In genomic region chr2:172627353-172628306, GRCm38 (mm10) we compare ENCODE assay signal across 22 mouse cellular contexts.
DNase-seq lines count a peak whose midpoint lies in the region; ATAC-seq and TF ChIP-seq lines count a peak whose summit lies in the region.
"Had no signal": no experiment of that assay in that cellular context is flagged by ENCODE, and none has a peak within 500 bp of the region (broad histone marks: within the 10 kb centered on the region; RNA-seq: fewer than 3 reads in every experiment).

No protein-coding gene starts in this region.

- no peak overlapping the region for H3K4me2 ChIP-seq in forebrain, embryonic 11.5 days (ENCODE audit: low read depth, low read length, severe bottlenecking)
- H3K4me2 ChIP-seq in forebrain, embryonic 15.5 days (replicated peaks) = no peak overlapping the region
- H3K4me2 ChIP-seq in limb, embryonic 11.5 days (ENCODE audit: low read depth, severe bottlenecking) = no peak overlapping the region
- H3K4me2 ChIP-seq: embryonic facial prominence, embryonic 15.5 days; hindbrain, embryonic 12.5 days; intestine, embryonic 15.5 days had no signal

- H3K27me3 ChIP-seq in forebrain, embryonic 10.5 days (ENCODE audit: poor library complexity, severe bottlenecking) = peaks cover 22% of the 10 kb centered on the region
- H3K27me3 ChIP-seq in forebrain, embryonic 11.5 days (ENCODE audit: control insufficient read depth, insufficient read depth, low read length) = no peaks in the 10 kb centered on the region
- no peaks in the 10 kb centered on the region for H3K27me3 ChIP-seq in testis, adult 2 months (ENCODE audit: control insufficient read depth, insufficient read depth, low read length)
- H3K27me3 ChIP-seq in forebrain, embryonic 15.5 days = no peaks in the 10 kb centered on the region
- H3K27me3 ChIP-seq in limb, embryonic 11.5 days (ENCODE audit: control insufficient read depth, insufficient read depth, low read length) = no peaks in the 10 kb centered on the region
- H3K27me3 ChIP-seq: embryonic facial prominence, embryonic 15.5 days; intestine, embryonic 15.5 days had no signal

- peaks cover 36% of the 10 kb centered on the region for H3K4me1 ChIP-seq in forebrain, embryonic 10.5 days
- peaks cover 2% of the 10 kb centered on the region; the same call in 1 of the 2 replicates for H3K4me1 ChIP-seq in forebrain, embryonic 11.5 days (replicated peaks; ENCODE audit: control insufficient read depth, insufficient read depth, low read length)
- peaks cover 7% of the 10 kb centered on the region for H3K4me1 ChIP-seq in testis, adult 2 months (ENCODE audit: control insufficient read depth, insufficient read depth, low read length)
- H3K4me1 ChIP-seq in forebrain, embryonic 15.5 days = peaks cover 12% of the 10 kb centered on the region
- peaks cover 6% of the 10 kb centered on the region for H3K4me1 ChIP-seq in limb, embryonic 11.5 days (ENCODE audit: control insufficient read depth, insufficient read depth, low read length)
- H3K4me1 ChIP-seq: intestine, embryonic 15.5 days had no signal

- peak; percentile 55; the same call in 1 of the 2 replicates for TF ChIP-seq POLR2A in testis, adult 2 months (IDR thresholded peaks at IDR 0.05; ENCODE audit: control insufficient read depth, low read depth, low read length)

- TF ChIP-seq CTCF in testis, adult 2 months (IDR thresholded peaks at IDR 0.05; ENCODE audit: control insufficient read depth, insufficient read depth, insufficient replicate concordance, low read depth, low read length) = no peak

- no peaks in the 10 kb centered on the region for H3K36me3 ChIP-seq in forebrain, embryonic 10.5 days (replicated peaks)
- no peaks in the 10 kb centered on the region for H3K36me3 ChIP-seq in forebrain, embryonic 11.5 days (ENCODE audit: control insufficient read depth, insufficient read depth, low read length)
- H3K36me3 ChIP-seq in testis, adult 2 months (ENCODE audit: control insufficient read depth, insufficient read depth, low read length) = no peaks in the 10 kb centered on the region
- no peaks in the 10 kb centered on the region for H3K36me3 ChIP-seq in forebrain, embryonic 15.5 days
- no peaks in the 10 kb centered on the region for H3K36me3 ChIP-seq in limb, embryonic 11.5 days (ENCODE audit: control insufficient read depth, insufficient read depth, low read length)
- H3K36me3 ChIP-seq: embryonic facial prominence, embryonic 15.5 days; heart, embryonic 10.5 days; hindbrain, embryonic 12.5 days; intestine, embryonic 15.5 days had no signal

- 75% methylated on average over 20 of the region's 20 CpGs for WGBS in forebrain, embryonic 10.5 days
- WGBS in forebrain, embryonic 11.5 days = 71% methylated on average over 20 of the region's 20 CpGs
- 45% methylated on average over 20 of the region's 20 CpGs for WGBS in forebrain, embryonic 15.5 days
- WGBS in limb, embryonic 11.5 days = 77% methylated on average over 20 of the region's 20 CpGs

- no peaks in the 10 kb centered on the region for H3K9me3 ChIP-seq in forebrain, embryonic 10.5 days
- no peaks in the 10 kb centered on the region for H3K9me3 ChIP-seq in forebrain, embryonic 11.5 days (ENCODE audit: control insufficient read depth, low read length)
- no peaks in the 10 kb centered on the region for H3K9me3 ChIP-seq in forebrain, embryonic 15.5 days
- H3K9me3 ChIP-seq in limb, embryonic 11.5 days (ENCODE audit: control insufficient read depth, low read length) = no peaks in the 10 kb centered on the region
- H3K9me3 ChIP-seq: embryonic facial prominence, embryonic 15.5 days; heart, embryonic 10.5 days; hindbrain, embryonic 12.5 days; intestine, embryonic 15.5 days had no signal

- H3K4me3 ChIP-seq in forebrain, embryonic 10.5 days = no peak overlapping the region
- H3K4me3 ChIP-seq in forebrain, embryonic 11.5 days (ENCODE audit: low read depth, low read length) = no peak overlapping the region
- peak overlapping the region; percentile 37 for H3K4me3 ChIP-seq in testis, adult 2 months (ENCODE audit: control insufficient read depth, low read depth, low read length)
- H3K4me3 ChIP-seq in forebrain, embryonic 15.5 days = no peak overlapping the region
- no peak overlapping the region for H3K4me3 ChIP-seq in limb, embryonic 11.5 days (ENCODE audit: low read depth, low read length)
- H3K4me3 ChIP-seq: embryonic facial prominence, embryonic 15.5 days; heart, embryonic 10.5 days; hindbrain, embryonic 12.5 days; intestine, embryonic 15.5 days had no signal

- H3K27ac ChIP-seq in forebrain, embryonic 10.5 days = peak overlapping the region; percentile 73
- H3K27ac ChIP-seq in forebrain, embryonic 11.5 days (ENCODE audit: low read depth, low read length) = no peak overlapping the region
- peak overlapping the region; percentile 56; the same call in 1 of the 2 replicates for H3K27ac ChIP-seq in testis, adult 2 months (ENCODE audit: control insufficient read depth, insufficient read depth, low read depth, low read length)
- peak overlapping the region; percentile 42 for H3K27ac ChIP-seq in forebrain, embryonic 15.5 days (replicated peaks)
- no peak overlapping the region for H3K27ac ChIP-seq in limb, embryonic 11.5 days (replicated peaks; ENCODE audit: low read depth, low read length)
- H3K27ac ChIP-seq: embryonic facial prominence, embryonic 15.5 days; heart, embryonic 10.5 days; hindbrain, embryonic 12.5 days; intestine, embryonic 15.5 days had no signal

- H3K9ac ChIP-seq in forebrain, embryonic 11.5 days (ENCODE audit: low read length) = no peak overlapping the region
- H3K9ac ChIP-seq in forebrain, embryonic 15.5 days (replicated peaks) = no peak overlapping the region
- H3K9ac ChIP-seq in limb, embryonic 11.5 days (ENCODE audit: low read length) = no peak overlapping the region
- H3K9ac ChIP-seq: embryonic facial prominence, embryonic 15.5 days; hindbrain, embryonic 12.5 days; intestine, embryonic 15.5 days had no signal

- no peak for DNase-seq in forebrain, embryonic 10.5 days (ENCODE audit: extremely low spot score, low spot score)
- no peak for DNase-seq in forebrain, embryonic 11.5 days (ENCODE audit: low spot score)
- DNase-seq in testis, postnatal 10 days (ENCODE audit: low spot score) = no peak
- DNase-seq in limb, embryonic 11.5 days (ENCODE audit: low spot score) = no peak
- DNase-seq in adrenal gland, adult 18-20 months (ENCODE audit: low spot score in 2 of 2) = no peak
- no peak for DNase-seq in cerebellum, postnatal 14 days
- DNase-seq: adrenal gland, postnatal 10 days; B cell, adult 2 months; cerebellum, adult 18-20 months; cerebellum, adult 9-11 months; heart, adult 18-20 months; heart, postnatal 10 days; heart, postnatal 4 days; kidney, adult 18-20 months had no signal

- no peak for ATAC-seq in forebrain, embryonic 11.5 days (replicated peaks; ENCODE audit: low FRiP score)
- peak; percentile 75 for ATAC-seq in forebrain, embryonic 15.5 days (replicated peaks)
- 0 out of 2 replicates have a peak, but pooled peaks have one; percentile 31 for ATAC-seq in limb, embryonic 11.5 days (ENCODE audit: insufficient number of reproducible peaks, low FRiP score, low TSS enrichment, low read depth)
- ATAC-seq: CD4-positive, CD25-positive, alpha-beta regulatory T cell, adult 4 months; intestine, embryonic 15.5 days; Patski had no signal

Comparison
In these comparisons a context has a peak if more than half of its experiments do, and no peak if none do; other contexts are left out.
1. H3K27ac ChIP-seq: peak in forebrain, embryonic 10.5 days (single experiment), testis, adult 2 months (single experiment) and forebrain, embryonic 15.5 days (single experiment); none in forebrain, embryonic 11.5 days (single experiment) and limb, embryonic 11.5 days (single experiment).